Mouse (Mus musculus): ENCODE data around the gene Ncf4. TPM values are rescaled to one million over a fixed set of nuclear protein-coding genes. Genes with fewer than 3 reads are reported as not detected.

Ncf4 gene
- polyA plus RNA-seq, 1 experiment, result 27.9 TPM

DNA sequence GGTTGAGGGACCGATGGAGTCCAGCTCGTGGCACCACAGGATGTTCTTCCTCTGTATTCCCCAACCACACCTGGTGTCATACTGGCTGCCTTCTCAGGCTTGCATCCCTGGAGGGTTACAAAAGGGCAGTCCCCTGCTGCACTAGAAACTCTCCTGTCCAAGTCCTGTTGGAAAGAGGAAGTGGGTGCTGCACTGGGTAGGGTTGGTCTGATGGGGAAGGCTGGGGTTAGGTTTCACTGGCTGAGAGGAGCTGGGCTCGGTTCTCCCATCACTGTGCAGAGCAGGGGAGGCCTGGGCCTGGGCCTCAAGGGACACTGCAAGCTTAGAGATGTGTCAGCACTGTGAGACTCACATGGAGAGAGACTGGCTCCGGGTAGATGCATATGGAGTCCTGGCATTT, 34.4 kb upstream of the Ncf4 start:
- no peaks in the 10 kb centered on the region for H3K36me3 ChIP-seq (ENCODE audit: control insufficient read depth, insufficient read depth, low read length)
- H3K27me3 ChIP-seq (ENCODE audit: control insufficient read depth, insufficient read depth, low read length), result no peaks in the 10 kb centered on the region
- no peaks in the 10 kb centered on the region for H3K4me1 ChIP-seq (replicated peaks; ENCODE audit: control insufficient read depth, insufficient read depth, low read length)
- H3K4me3 ChIP-seq (ENCODE audit: control insufficient read depth, insufficient read depth, low read length), result no peak overlapping the region
- TF ChIP-seq CTCF (IDR thresholded peaks at IDR 0.05; ENCODE audit: borderline replicate concordance, control insufficient read depth, extremely low read depth, insufficient read depth, low read length, poor library complexity) (no peak), POLR2A (IDR thresholded peaks at IDR 0.05; ENCODE audit: control insufficient read depth, extremely low read depth, insufficient read depth, low read length, poor library complexity) (no peak)
- 74% methylated on average over 4 of the region's 4 CpGs for WGBS
- H3K27ac ChIP-seq (ENCODE audit: control insufficient read depth, insufficient read depth, low read length), result no peak overlapping the region
- DNase-seq, result no peak

DNA sequence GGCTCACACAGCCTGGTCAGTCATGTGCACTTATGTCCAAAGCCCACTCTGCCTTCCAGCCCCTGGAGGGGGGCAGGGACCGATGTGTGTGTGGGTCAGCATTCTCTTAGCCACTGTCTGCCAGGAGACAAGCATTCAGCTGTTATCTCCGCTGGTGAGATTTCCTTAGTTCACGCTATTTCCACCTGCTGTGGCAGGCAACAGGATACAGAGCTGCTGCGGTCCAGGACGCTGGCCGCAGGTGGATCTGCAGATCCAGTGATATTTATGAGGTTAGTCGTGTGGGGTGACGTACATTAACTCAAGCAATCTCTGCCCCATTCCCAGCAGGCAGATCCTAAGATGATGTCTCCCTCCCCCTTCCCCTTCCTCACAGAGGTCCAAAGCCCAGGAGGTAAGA, 33.2 kb upstream of the Ncf4 start:
- H3K4me1 ChIP-seq (replicated peaks; ENCODE audit: control insufficient read depth, insufficient read depth, low read length), result no peaks in the 10 kb centered on the region
- WGBS, result 74% methylated on average over 8 of the region's 8 CpGs
- no peak for DNase-seq
- no peaks in the 10 kb centered on the region for H3K36me3 ChIP-seq (ENCODE audit: control insufficient read depth, insufficient read depth, low read length)
- no peak for TF ChIP-seq CTCF (IDR thresholded peaks at IDR 0.05; ENCODE audit: borderline replicate concordance, control insufficient read depth, extremely low read depth, insufficient read depth, low read length, poor library complexity)
- TF ChIP-seq POLR2A (IDR thresholded peaks at IDR 0.05; ENCODE audit: control insufficient read depth, extremely low read depth, insufficient read depth, low read length, poor library complexity), result no peak
- no peak overlapping the region for H3K27ac ChIP-seq (ENCODE audit: control insufficient read depth, insufficient read depth, low read length)
- H3K4me3 ChIP-seq (ENCODE audit: control insufficient read depth, insufficient read depth, low read length), result no peak overlapping the region
- no peaks in the 10 kb centered on the region for H3K27me3 ChIP-seq (ENCODE audit: control insufficient read depth, insufficient read depth, low read length)

DNA sequence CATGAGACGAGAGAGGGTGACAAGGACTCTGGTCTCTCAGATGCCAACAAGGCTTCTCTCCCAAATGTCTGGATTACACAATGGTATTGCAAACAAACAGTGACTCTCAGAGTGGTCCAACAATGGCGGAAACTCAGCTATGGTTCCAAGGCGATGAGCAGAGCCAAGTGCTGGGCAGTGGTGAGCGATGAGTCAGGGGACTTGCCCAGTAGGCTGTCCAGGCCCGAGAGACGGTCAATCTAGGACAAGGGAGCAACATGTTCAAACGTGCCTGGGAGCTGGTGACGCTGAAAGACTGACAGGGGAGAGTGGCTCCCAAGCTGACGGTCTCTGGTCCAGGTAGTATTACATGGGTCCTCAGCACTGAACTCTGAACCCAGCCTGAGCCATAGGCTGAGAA, 29.3 kb upstream of the Ncf4 start:
- H3K4me1 ChIP-seq (replicated peaks; ENCODE audit: control insufficient read depth, insufficient read depth, low read length), result no peaks in the 10 kb centered on the region
- H3K4me3 ChIP-seq (ENCODE audit: control insufficient read depth, insufficient read depth, low read length), result no peak overlapping the region
- no peaks in the 10 kb centered on the region for H3K36me3 ChIP-seq (ENCODE audit: control insufficient read depth, insufficient read depth, low read length)
- TF ChIP-seq POLR2A (IDR thresholded peaks at IDR 0.05; ENCODE audit: control insufficient read depth, extremely low read depth, insufficient read depth, low read length, poor library complexity) (no peak), CTCF (IDR thresholded peaks at IDR 0.05; ENCODE audit: borderline replicate concordance, control insufficient read depth, extremely low read depth, insufficient read depth, low read length, poor library complexity) (no peak)
- WGBS, result 87% methylated on average over 9 of the region's 9 CpGs
- no peak for DNase-seq
- no peaks in the 10 kb centered on the region for H3K27me3 ChIP-seq (ENCODE audit: control insufficient read depth, insufficient read depth, low read length)
- H3K27ac ChIP-seq (ENCODE audit: control insufficient read depth, insufficient read depth, low read length), result no peak overlapping the region

DNA sequence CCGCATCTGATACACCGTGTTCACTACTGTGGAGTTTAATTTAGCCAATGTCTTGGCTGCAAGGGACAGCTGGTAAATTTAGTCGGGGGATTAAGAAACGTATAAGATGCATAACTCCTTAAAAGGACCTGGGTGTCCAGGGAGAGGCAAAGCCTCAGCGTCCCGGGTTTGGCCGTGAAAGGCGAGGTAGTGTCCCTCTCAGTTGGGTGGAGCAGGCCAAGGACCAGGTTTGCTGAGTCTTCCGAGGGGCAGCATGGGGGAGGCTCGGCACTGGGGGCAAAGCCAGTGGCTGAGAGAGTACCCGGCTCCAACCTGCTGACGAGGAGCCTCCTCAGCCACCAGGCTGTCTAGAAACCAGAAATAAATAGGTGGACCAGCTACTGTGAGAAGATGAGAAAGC, 16.8 kb upstream of the Ncf4 start:
- no peaks in the 10 kb centered on the region for H3K4me1 ChIP-seq (replicated peaks; ENCODE audit: control insufficient read depth, insufficient read depth, low read length)
- DNase-seq, result no peak
- no peaks in the 10 kb centered on the region for H3K27me3 ChIP-seq (ENCODE audit: control insufficient read depth, insufficient read depth, low read length)
- WGBS, result 92% methylated on average over 12 of the region's 12 CpGs
- H3K27ac ChIP-seq (ENCODE audit: control insufficient read depth, insufficient read depth, low read length), result no peak overlapping the region
- H3K4me3 ChIP-seq (ENCODE audit: control insufficient read depth, insufficient read depth, low read length), result no peak overlapping the region
- TF ChIP-seq POLR2A (IDR thresholded peaks at IDR 0.05; ENCODE audit: control insufficient read depth, extremely low read depth, insufficient read depth, low read length, poor library complexity) (no peak), CTCF (IDR thresholded peaks at IDR 0.05; ENCODE audit: borderline replicate concordance, control insufficient read depth, extremely low read depth, insufficient read depth, low read length, poor library complexity) (no peak)
- no peaks in the 10 kb centered on the region for H3K36me3 ChIP-seq (ENCODE audit: control insufficient read depth, insufficient read depth, low read length)

DNA sequence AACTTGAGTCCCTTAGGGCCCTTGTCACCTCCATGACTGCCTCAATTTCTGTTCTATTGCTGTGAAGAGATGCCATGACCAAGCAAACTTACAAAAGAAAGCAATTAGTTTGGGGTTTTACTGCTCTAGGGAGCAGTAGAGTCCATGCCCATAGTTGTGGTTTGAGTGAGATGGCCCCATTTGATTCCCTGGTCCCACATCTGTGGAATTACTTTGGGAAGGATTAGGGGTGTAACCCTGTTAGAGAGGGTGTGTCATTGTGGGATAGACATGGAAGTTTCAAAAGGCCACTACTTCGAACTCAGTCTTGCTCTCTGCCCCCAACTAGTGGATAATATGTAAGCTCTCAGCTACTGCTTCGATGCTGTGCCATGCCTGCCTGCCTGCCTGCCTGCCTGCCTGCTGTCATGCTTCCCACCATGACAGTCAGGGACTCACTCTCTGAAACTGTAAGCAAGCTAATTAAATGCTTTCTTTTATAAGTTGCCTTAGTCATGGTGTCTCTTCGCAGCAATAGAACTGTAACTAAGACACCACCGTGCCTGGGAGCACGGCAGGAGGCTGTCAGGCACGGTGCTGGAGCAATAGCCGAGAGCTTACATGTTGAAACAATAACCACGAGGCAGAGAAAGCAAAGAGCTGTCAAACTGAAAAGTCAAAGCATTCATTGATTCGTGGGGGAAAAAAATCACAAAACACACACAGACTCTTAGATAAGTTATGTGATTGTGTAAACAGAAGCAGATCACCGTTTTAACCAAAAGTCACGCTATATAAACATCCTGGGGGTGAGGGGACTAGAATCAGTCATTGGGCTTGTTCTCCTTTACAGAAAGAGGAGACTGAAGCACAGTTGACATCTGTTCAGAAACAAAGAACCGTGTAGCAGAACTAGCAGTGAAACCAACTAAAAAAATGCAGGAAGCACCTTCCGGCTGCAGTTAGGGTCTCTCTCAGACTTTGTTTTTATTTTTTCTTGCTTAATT, 13.0 kb upstream of the Ncf4 start:
- 60% methylated on average over 13 of the region's 13 CpGs for WGBS
- Histone ChIP-seq H3K4me3 (ENCODE audit: control insufficient read depth, insufficient read depth, low read length) (no peak overlapping the region), H3K36me3 (ENCODE audit: control insufficient read depth, insufficient read depth, low read length) (no peaks in the 10 kb centered on the region), H3K27me3 (ENCODE audit: control insufficient read depth, insufficient read depth, low read length) (no peaks in the 10 kb centered on the region), H3K27ac (ENCODE audit: control insufficient read depth, insufficient read depth, low read length) (no peak overlapping the region), H3K4me1 (replicated peaks; ENCODE audit: control insufficient read depth, insufficient read depth, low read length) (no peaks in the 10 kb centered on the region)
- no peak for DNase-seq
- no peak for TF ChIP-seq POLR2A (IDR thresholded peaks at IDR 0.05; ENCODE audit: control insufficient read depth, extremely low read depth, insufficient read depth, low read length, poor library complexity)
- no peak for TF ChIP-seq CTCF (IDR thresholded peaks at IDR 0.05; ENCODE audit: borderline replicate concordance, control insufficient read depth, extremely low read depth, insufficient read depth, low read length, poor library complexity)

DNA sequence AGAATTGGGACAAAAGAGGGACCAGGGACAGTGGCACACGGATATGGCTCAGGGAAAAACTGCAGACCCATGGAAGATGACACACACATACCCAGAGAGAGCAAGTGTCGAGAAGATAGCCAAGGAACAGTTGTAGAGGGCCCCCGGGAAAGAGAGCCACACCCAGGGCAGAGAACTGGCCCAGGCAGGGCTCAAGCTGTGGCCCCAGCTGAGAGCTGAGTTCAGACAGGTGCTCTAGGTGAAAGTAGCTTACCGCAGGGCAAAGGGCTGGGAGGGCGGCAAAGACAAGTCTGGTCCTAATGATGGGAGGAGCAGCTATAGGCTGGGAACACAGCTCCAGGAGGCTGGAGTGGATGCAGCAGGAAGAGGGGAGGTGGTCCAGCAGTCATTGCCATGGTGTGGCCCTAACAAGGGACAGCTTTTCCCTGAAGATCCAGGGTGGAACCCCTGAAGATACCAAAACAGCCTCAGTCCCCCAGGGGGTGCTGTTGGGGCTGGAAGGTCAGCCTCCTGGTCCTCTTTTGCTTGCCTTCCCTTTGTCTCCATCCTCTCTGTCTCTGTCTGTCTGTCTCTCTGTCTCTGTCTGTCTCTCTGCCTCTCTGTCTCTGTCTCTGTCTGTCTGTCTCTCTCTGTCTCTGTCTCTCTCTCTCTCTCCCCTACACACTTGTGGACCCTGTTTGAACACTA, 9.6 kb upstream of the Ncf4 start:
- 89% methylated on average over 5 of the region's 5 CpGs for WGBS
- Histone ChIP-seq H3K36me3 (ENCODE audit: control insufficient read depth, insufficient read depth, low read length) (no peaks in the 10 kb centered on the region), H3K4me3 (ENCODE audit: control insufficient read depth, insufficient read depth, low read length) (no peak overlapping the region), H3K27ac (ENCODE audit: control insufficient read depth, insufficient read depth, low read length) (no peak overlapping the region), H3K4me1 (replicated peaks; ENCODE audit: control insufficient read depth, insufficient read depth, low read length) (no peaks in the 10 kb centered on the region), H3K27me3 (ENCODE audit: control insufficient read depth, insufficient read depth, low read length) (no peaks in the 10 kb centered on the region)
- no peak for DNase-seq
- TF ChIP-seq POLR2A (IDR thresholded peaks at IDR 0.05; ENCODE audit: control insufficient read depth, extremely low read depth, insufficient read depth, low read length, poor library complexity) (no peak), CTCF (IDR thresholded peaks at IDR 0.05; ENCODE audit: borderline replicate concordance, control insufficient read depth, extremely low read depth, insufficient read depth, low read length, poor library complexity) (no peak)
